Mouse (Mus musculus): ENCODE data around the gene Rnf182. TPM values are rescaled to one million over a fixed set of nuclear protein-coding genes. Genes with fewer than 3 reads are reported as not detected.

The Rnf182 gene
- polyA plus RNA-seq, 1 experiment from 2014 or later = 10.4 TPM

DNA sequence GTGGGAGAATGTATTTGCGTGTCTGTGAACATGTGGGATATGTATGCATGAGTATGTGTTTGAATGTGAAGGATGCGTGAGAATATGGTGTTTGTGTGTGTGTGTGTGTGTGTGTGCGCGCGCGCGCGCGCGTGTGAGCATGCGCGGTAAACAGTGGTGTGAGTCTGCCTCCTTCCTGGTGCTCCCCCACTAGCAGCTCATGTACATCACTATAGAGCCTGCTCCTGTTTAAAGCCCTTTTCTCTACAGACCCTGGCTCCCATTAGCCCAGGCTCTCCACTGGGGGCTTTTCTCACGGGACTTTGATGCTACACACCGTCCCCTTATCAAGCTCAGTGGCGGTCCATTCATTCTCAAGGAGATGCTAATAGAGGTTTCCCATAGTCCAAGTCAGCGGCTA, 32.5 kb upstream of the Rnf182 start:
- peak; percentile 40 for DNase-seq (ENCODE audit: low spot score)
- H3K4me3 ChIP-seq (ENCODE audit: low read depth, low read length) = no peak overlapping the region
- no peak overlapping the region for H3K27ac ChIP-seq (ENCODE audit: low read depth, low read length)
- no peaks in the 10 kb centered on the region for H3K27me3 ChIP-seq (ENCODE audit: control insufficient read depth, insufficient read depth, low read length)
- no peak overlapping the region for H3K4me2 ChIP-seq (replicated peaks; ENCODE audit: low read depth, low read length)
- no peak overlapping the region for H3K9ac ChIP-seq (ENCODE audit: low read depth, low read length)
- H3K4me1 ChIP-seq (replicated peaks; ENCODE audit: control insufficient read depth, insufficient read depth, low read length) = no peaks in the 10 kb centered on the region
- H3K36me3 ChIP-seq (ENCODE audit: control insufficient read depth, insufficient read depth, low read length) = no peaks in the 10 kb centered on the region
- WGBS = 35% methylated on average over 16 of the region's 16 CpGs
- ATAC-seq (ENCODE audit: low FRiP score) = no peak
- H3K9me3 ChIP-seq (ENCODE audit: control insufficient read depth, low read length) = no peaks in the 10 kb centered on the region

DNA sequence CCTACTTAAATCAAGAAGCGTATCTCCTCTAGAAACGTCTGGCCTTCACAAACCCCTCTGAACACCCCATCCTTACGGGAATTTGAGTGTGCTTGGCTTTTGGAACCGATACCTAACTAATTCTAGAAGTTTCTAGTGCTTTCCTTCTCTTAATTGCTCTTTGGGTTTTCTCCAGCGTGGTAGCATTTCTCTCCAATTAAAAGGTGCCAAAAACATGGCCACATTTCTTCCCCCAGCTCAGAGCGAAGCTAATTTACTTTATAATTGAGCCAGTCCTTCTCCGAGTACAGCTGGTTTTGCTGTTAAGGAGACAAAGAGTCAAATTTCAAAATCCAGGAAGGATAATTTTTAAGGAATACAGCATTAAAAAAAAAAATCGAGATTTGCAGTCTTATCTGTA, 32.0 kb upstream of the Rnf182 start:
- no peak overlapping the region for H3K4me3 ChIP-seq (ENCODE audit: low read depth, low read length)
- H3K36me3 ChIP-seq (ENCODE audit: control insufficient read depth, insufficient read depth, low read length) = no peaks in the 10 kb centered on the region
- ATAC-seq (ENCODE audit: low FRiP score) (no peak), DNase-seq (ENCODE audit: low spot score) (no peak)
- no peak overlapping the region for H3K9ac ChIP-seq (ENCODE audit: low read depth, low read length)
- H3K27ac ChIP-seq (ENCODE audit: low read depth, low read length) = no peak overlapping the region
- H3K27me3 ChIP-seq (ENCODE audit: control insufficient read depth, insufficient read depth, low read length) = no peaks in the 10 kb centered on the region
- no peak overlapping the region for H3K4me2 ChIP-seq (replicated peaks; ENCODE audit: low read depth, low read length)
- 61% methylated on average over 8 of the region's 8 CpGs for WGBS
- H3K9me3 ChIP-seq (ENCODE audit: control insufficient read depth, low read length) = no peaks in the 10 kb centered on the region
- no peaks in the 10 kb centered on the region for H3K4me1 ChIP-seq (replicated peaks; ENCODE audit: control insufficient read depth, insufficient read depth, low read length)

DNA sequence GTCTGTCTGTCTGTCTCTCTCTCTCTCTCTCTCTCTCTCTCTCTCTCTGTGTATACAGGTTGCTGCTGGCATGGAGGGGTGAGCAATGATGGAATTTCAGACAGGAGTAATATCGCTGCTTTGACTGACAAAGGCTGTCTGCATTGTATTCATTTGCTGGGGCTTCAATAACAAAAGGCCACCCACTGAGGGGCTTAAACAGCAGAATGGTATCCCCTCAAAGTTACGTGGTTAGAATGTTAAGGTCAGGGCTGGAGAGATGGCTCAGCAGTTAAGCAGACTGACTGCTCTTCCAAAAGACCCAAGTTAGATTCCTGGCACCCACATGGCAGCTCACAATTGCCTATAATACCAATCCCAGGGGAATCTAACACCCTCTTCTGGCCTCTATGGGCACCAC, 30.2 kb upstream of the Rnf182 start:
- DNase-seq (ENCODE audit: low spot score) = no peak

DNA sequence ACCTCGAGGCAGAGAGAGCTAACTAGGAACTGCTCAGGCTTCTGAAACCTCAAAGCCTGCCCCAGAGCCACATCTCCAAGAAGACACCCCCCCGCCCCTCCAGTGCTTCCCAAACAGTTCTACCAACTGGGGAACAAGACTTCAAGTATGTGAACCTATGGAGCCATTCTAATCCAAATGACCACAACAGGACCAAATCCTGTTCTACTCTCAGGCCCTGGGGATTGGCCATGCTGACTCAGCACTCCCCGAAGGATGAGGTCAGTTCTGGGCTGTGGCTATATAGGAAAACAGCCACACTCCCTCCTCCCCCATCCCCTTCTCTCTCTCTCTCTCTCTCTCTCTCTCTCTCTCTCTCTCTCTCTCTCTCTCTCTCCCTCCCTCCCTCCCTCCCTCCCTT, 28.5 kb upstream of the Rnf182 start:
- Histone ChIP-seq H3K4me1 (replicated peaks; ENCODE audit: control insufficient read depth, insufficient read depth, low read length) (no peaks in the 10 kb centered on the region), H3K27me3 (ENCODE audit: control insufficient read depth, insufficient read depth, low read length) (no peaks in the 10 kb centered on the region), H3K36me3 (ENCODE audit: control insufficient read depth, insufficient read depth, low read length) (no peaks in the 10 kb centered on the region), H3K4me3 (ENCODE audit: low read depth, low read length) (no peak overlapping the region), H3K27ac (ENCODE audit: low read depth, low read length) (no peak overlapping the region), H3K4me2 (replicated peaks; ENCODE audit: low read depth, low read length) (no peak overlapping the region), H3K9me3 (ENCODE audit: control insufficient read depth, low read length) (no peaks in the 10 kb centered on the region), H3K9ac (ENCODE audit: low read depth, low read length) (no peak overlapping the region)
- ATAC-seq (ENCODE audit: low FRiP score) = no peak
- 91% methylated on average over 3 of the region's 3 CpGs for WGBS
- no peak for DNase-seq (ENCODE audit: low spot score)

More for the DNA sequence above, 30.2 kb upstream of the Rnf182 start:
- Histone ChIP-seq H3K4me3 (ENCODE audit: low read depth, low read length) (no peak overlapping the region), H3K9me3 (ENCODE audit: control insufficient read depth, low read length) (no peaks in the 10 kb centered on the region), H3K4me2 (replicated peaks; ENCODE audit: low read depth, low read length) (no peak overlapping the region), H3K9ac (ENCODE audit: low read depth, low read length) (no peak overlapping the region), H3K27ac (ENCODE audit: low read depth, low read length) (no peak overlapping the region), H3K4me1 (replicated peaks; ENCODE audit: control insufficient read depth, insufficient read depth, low read length) (no peaks in the 10 kb centered on the region), H3K27me3 (ENCODE audit: control insufficient read depth, insufficient read depth, low read length) (no peaks in the 10 kb centered on the region), H3K36me3 (ENCODE audit: control insufficient read depth, insufficient read depth, low read length) (no peaks in the 10 kb centered on the region)
- no peak for ATAC-seq (ENCODE audit: low FRiP score)
- WGBS = 43% methylated on average over 2 of the region's 2 CpGs

GRCm38 (mm10) chr13:43587844-43588840, 27.4 kb upstream of the Rnf182 start:
- Histone ChIP-seq H3K27ac (ENCODE audit: low read depth, low read length) (no peak overlapping the region), H3K27me3 (ENCODE audit: control insufficient read depth, insufficient read depth, low read length) (no peaks in the 10 kb centered on the region), H3K36me3 (ENCODE audit: control insufficient read depth, insufficient read depth, low read length) (no peaks in the 10 kb centered on the region), H3K4me1 (replicated peaks; ENCODE audit: control insufficient read depth, insufficient read depth, low read length) (no peaks in the 10 kb centered on the region), H3K4me2 (replicated peaks; ENCODE audit: low read depth, low read length) (no peak overlapping the region), H3K4me3 (ENCODE audit: low read depth, low read length) (no peak overlapping the region), H3K9me3 (ENCODE audit: control insufficient read depth, low read length) (no peaks in the 10 kb centered on the region), H3K9ac (ENCODE audit: low read depth, low read length) (no peak overlapping the region)
- 86% methylated on average over 14 of the region's 14 CpGs for WGBS
- ATAC-seq (ENCODE audit: low FRiP score) (no peak), DNase-seq (ENCODE audit: low spot score) (no peak)

DNA sequence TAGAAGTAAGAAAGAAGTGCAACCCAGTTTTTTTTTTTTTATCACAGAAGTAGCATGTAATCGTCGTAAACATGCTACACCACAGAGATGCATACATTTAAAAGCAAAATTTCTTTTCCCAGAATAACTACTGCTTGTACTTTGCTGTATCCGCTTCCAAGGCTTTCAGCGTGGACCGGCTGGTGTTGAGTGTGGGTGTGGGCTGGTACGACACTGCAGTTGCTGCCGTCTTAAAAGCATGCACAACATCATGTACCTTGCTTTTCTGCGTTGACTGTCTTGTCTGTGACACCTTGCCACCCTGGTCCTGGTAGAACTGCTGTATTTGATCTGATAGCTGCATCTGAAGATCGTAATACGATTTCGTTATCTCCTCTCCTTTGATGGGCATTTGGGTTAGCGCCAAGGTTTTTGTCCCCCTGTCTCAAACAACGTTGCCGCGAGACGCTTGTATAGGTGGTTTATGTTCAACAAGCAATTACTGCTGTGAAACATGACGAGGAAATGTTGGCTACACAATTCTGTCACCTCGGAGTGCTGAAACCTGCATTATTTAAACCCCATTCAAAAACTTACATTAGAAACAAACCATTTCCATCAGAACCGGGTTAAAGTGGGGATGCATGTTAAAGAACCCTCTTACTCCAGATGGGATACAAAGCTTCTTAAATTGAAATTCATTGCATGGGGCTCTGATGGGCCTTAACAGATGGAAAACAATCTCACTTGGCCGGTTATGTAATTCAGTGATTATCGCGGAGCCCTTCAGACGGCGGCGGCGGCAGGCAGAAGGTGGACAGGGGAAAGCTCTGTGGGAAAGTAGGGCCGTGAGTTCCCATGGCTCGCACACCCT, 23.5 kb upstream of the Rnf182 start:
- no peak overlapping the region for H3K4me3 ChIP-seq (ENCODE audit: low read depth, low read length)
- H3K36me3 ChIP-seq (ENCODE audit: control insufficient read depth, insufficient read depth, low read length) = no peaks in the 10 kb centered on the region
- H3K4me2 ChIP-seq (replicated peaks; ENCODE audit: low read depth, low read length) = no peak overlapping the region
- H3K4me1 ChIP-seq (replicated peaks; ENCODE audit: control insufficient read depth, insufficient read depth, low read length) = no peaks in the 10 kb centered on the region
- ATAC-seq (ENCODE audit: low FRiP score) = no peak
- no peaks in the 10 kb centered on the region for H3K9me3 ChIP-seq (ENCODE audit: control insufficient read depth, low read length)
- H3K27ac ChIP-seq (ENCODE audit: low read depth, low read length) = no peak overlapping the region
- 78% methylated on average over 28 of the region's 28 CpGs for WGBS
- DNase-seq (ENCODE audit: low spot score) = no peak
- no peak overlapping the region for H3K9ac ChIP-seq (ENCODE audit: low read depth, low read length)
- H3K27me3 ChIP-seq (ENCODE audit: control insufficient read depth, insufficient read depth, low read length) = no peaks in the 10 kb centered on the region

DNA sequence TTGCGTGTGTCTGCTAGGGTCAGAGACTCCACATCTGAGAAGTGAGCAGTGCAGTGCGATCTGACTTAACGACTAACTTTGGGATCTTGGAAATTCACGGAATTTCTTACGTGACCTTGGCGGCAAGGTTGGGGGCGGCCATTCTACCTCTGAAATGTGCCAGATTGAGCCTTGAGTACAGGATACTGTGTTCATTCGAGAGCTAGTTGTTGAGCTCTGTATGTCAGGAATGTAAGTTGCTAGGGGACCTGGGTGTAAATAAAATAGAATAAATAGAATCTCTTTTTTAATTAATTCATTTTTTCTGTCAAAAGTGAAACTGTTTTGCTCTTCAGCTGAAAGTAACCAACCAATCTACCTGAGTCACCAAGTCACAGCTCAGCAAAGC, 22.8 kb upstream of the Rnf182 start:
- WGBS = 62% methylated on average over 8 of the region's 8 CpGs
- Histone ChIP-seq H3K27me3 (ENCODE audit: control insufficient read depth, insufficient read depth, low read length) (no peaks in the 10 kb centered on the region), H3K4me1 (replicated peaks; ENCODE audit: control insufficient read depth, insufficient read depth, low read length) (no peaks in the 10 kb centered on the region), H3K27ac (ENCODE audit: low read depth, low read length) (no peak overlapping the region), H3K36me3 (ENCODE audit: control insufficient read depth, insufficient read depth, low read length) (no peaks in the 10 kb centered on the region), H3K9ac (ENCODE audit: low read depth, low read length) (no peak overlapping the region), H3K4me3 (ENCODE audit: low read depth, low read length) (no peak overlapping the region), H3K9me3 (ENCODE audit: control insufficient read depth, low read length) (no peaks in the 10 kb centered on the region), H3K4me2 (replicated peaks; ENCODE audit: low read depth, low read length) (no peak overlapping the region)
- no peak for DNase-seq (ENCODE audit: low spot score)
- ATAC-seq (ENCODE audit: low FRiP score) = no peak

DNA sequence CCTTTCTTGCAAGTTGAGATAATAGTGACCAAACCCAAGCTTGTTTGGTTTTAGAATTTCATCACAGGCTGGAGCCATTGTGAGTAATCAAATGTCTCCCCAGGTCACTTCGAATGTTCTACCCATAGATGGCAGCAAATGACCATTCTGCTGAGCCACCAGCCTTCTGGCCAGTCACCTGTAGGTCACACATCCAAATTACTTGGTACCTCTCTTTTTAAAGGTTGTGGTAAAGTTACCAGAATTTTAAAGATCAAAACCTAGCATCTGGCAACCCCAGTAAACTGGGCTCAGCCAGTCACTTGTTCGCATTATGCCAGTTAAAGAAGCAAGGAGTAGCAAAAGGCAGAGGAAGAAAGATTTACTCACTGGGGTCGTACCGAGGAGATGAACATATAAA, 19.6 kb upstream of the Rnf182 start:
- Histone ChIP-seq H3K9me3 (ENCODE audit: control insufficient read depth, low read length) (no peaks in the 10 kb centered on the region), H3K4me3 (ENCODE audit: low read depth, low read length) (no peak overlapping the region), H3K36me3 (ENCODE audit: control insufficient read depth, insufficient read depth, low read length) (no peaks in the 10 kb centered on the region), H3K4me2 (replicated peaks; ENCODE audit: low read depth, low read length) (no peak overlapping the region), H3K4me1 (replicated peaks; ENCODE audit: control insufficient read depth, insufficient read depth, low read length) (no peaks in the 10 kb centered on the region), H3K9ac (ENCODE audit: low read depth, low read length) (no peak overlapping the region), H3K27ac (ENCODE audit: low read depth, low read length) (no peak overlapping the region), H3K27me3 (ENCODE audit: control insufficient read depth, insufficient read depth, low read length) (no peaks in the 10 kb centered on the region)
- WGBS = 62% methylated on average over 4 of the region's 4 CpGs
- DNase-seq (ENCODE audit: low spot score) (peak; percentile 71), ATAC-seq (ENCODE audit: low FRiP score) (no peak)

Data from hindbrain, embryonic 11.5 days (tissue).